Mouse (Mus musculus) lung, embryonic 14.5 days (tissue): Measurements from ENCODE around the gene Sult6b1. TPM values are rescaled to one million over a fixed set of nuclear protein-coding genes. Genes with fewer than 3 reads are reported as not detected.

Source experiments
- ATAC-seq: fragments of 200-750 bp; cut with Nextera tagmentation; 2 replicates; pipeline ENCODE4 v1.8.0; 2017; ENCODE audit warnings: mild to moderate bottlenecking, moderate TSS enrichment, moderate library complexity; ENCODE audit not compliant: insufficient read depth
- DNase-seq: peaks from one replicate; pipeline ENCODE4 v3.0.0-alpha.2; 2015
- H3K27ac ChIP-seq: fragments of 300-500 bp; sonication (generic); 2 replicates; pipeline ENCODE4 v1.5.1; 2014; ENCODE audit warnings: low read depth, mild to moderate bottlenecking, moderate library complexity
- H3K27me3 ChIP-seq: fragments of 300-500 bp; sonication (generic); 2 replicates; pipeline ENCODE4 v1.6.1; 2014; ENCODE audit warnings: low read length, control low read depth; ENCODE audit not compliant: insufficient read depth
- H3K36me3 ChIP-seq: fragments of 300-500 bp; sonication (generic); 2 replicates; pipeline ENCODE4 v1.6.1; 2014; ENCODE audit warnings: control low read depth; ENCODE audit not compliant: insufficient read depth
- H3K4me1 ChIP-seq: fragments of 300-500 bp; sonication (generic); 2 replicates; pipeline ENCODE4 v1.6.1; 2014; ENCODE audit warnings: antibody characterized with exemption, control low read depth; ENCODE audit not compliant: insufficient read depth
- H3K4me2 ChIP-seq: fragments of 300-500 bp; sonication (generic); 2 replicates; pipeline ENCODE4 v1.6.1; 2014; ENCODE audit warnings: mild to moderate bottlenecking
- H3K4me3 ChIP-seq: fragments of 300-500 bp; sonication (generic); 2 replicates; pipeline ENCODE4 v1.5.1; 2014; ENCODE audit warnings: low read depth, low read length
- H3K9ac ChIP-seq: fragments of 300-500 bp; sonication (generic); 2 replicates; pipeline ENCODE4 v1.6.1; 2014
- H3K9me3 ChIP-seq: fragments of 300-500 bp; sonication (generic); 2 replicates; pipeline ENCODE4 v1.6.1; 2016; ENCODE audit warnings: low read depth, low read length, control low read depth
- CTCF ChIP-seq: IDR thresholded peaks from 2 replicates; pipeline ENCODE4 v1.5.1; 2016; ENCODE audit warnings: antibody characterized with exemption, low read depth
- WGBS: fragments of 180-500 bp; shearing (Covaris S2); extraction: QIAGEN DNeasy Blood & Tissue Kit; methylation state at CpG from one replicate; pipeline ENCODE4 v1.1.7; 2014; 5-methylcytosine and 5-hydroxymethylcytosine counted together
- polyA plus RNA-seq: library from polyadenylated mRNA; unstranded; fragments of >200 nt; fragmentation: Nextera tagmentation; extraction: Ambion mirVana; gene quantifications from 2 replicates; pipeline ENCODE4 v1.2.1, GENCODE M21; 2014

The Sult6b1 gene
- polyA plus RNA-seq, 1 experiment from 2014 or later = 0.17 TPM

DNA sequence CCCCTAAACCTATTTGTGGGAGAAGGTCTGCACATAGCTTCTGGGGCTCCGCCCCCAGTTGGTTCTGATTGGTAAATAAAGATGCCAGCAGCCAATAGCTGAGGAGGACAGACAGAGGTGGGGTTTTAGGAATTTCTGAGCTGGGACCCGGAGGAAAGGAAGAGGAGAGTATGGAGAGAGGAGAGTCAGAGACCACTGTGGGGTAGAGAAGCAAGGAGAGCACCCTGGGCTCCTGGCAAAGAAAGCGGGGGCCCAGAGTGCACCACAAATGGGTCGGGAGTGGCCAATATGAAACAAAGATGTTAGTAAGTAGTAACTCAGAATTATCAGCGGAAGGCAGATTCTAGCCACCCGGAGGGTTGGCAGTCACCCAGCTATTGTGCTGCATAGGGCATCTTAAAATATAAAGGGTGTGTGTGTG lies 6.1 kb upstream of the Sult6b1 start:
- H3K27ac ChIP-seq = no peak overlapping the region
- H3K4me1 ChIP-seq = no peaks in the 10 kb centered on the region
- no peaks in the 10 kb centered on the region for H3K9me3 ChIP-seq
- peak overlapping the region; percentile 57 for H3K4me2 ChIP-seq
- peak; percentile 75 for DNase-seq
- 29% methylated on average over 6 of the region's 6 CpGs for WGBS
- no peak for TF ChIP-seq CTCF
- H3K36me3 ChIP-seq = 0 out of 2 replicates have a peak, but pooled peaks cover 1% of the 10 kb centered on the region
- H3K9ac ChIP-seq = peak overlapping the region; percentile 39; the same call in 1 of the 2 replicates
- H3K27me3 ChIP-seq = no peaks in the 10 kb centered on the region
- peak overlapping the region; percentile 32 for H3K4me3 ChIP-seq
- ATAC-seq = peak; percentile 54

DNA sequence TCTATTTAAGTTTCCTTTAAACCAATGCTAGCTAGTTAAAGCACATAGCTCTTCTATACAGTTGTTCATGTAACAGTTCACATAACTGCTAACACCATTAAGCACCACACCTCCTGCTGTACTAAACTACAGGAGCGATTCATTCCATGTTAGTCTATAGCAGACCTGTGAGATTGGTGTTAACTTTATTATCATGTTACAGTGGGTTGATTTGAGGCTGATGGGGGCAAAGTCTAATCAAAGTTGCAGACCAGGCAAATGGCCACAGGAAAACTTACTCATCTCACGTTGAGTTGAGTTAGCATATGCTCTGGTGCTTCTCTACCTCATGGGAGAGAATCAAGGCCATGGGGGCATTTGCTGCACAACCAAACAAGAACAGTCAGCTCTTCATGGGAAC lies 2.6 kb upstream of the Sult6b1 start:
- no peak overlapping the region for H3K4me3 ChIP-seq
- no peaks in the 10 kb centered on the region for H3K27me3 ChIP-seq

DNA sequence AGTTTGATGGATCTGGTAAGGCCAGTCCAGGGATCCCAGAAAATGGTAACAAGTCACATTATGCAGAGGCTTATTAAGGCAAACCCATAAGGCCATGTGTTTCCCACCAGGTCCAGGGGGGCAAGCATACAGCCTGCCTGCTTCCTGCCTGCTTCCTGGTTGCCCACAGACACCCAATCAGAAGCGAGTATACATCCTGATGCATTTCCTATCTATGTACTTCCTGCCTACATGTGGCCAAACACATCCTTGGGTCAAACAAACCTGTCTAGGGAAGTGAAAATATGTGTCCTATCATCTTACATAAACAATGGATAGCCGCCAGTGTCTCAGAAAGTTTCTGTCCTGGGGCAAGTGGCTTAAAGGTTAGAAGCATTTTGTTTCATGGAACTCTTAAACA lies 3.6 kb downstream of the Sult6b1 start:
- DNase-seq (peak; percentile 16), ATAC-seq (no peak)
- 62% methylated on average over 2 of the region's 2 CpGs for WGBS
- H3K27ac ChIP-seq = no peak overlapping the region
- H3K4me1 ChIP-seq = no peaks in the 10 kb centered on the region
- no peak overlapping the region for H3K4me3 ChIP-seq
- H3K4me2 ChIP-seq = no peak overlapping the region
- no peaks in the 10 kb centered on the region for H3K9me3 ChIP-seq
- TF ChIP-seq CTCF = no peak
- H3K27me3 ChIP-seq = no peaks in the 10 kb centered on the region
- H3K9ac ChIP-seq = no peak overlapping the region
- no peaks in the 10 kb centered on the region for H3K36me3 ChIP-seq

More for the DNA sequence above, 2.6 kb upstream of the Sult6b1 start:
- ATAC-seq (no peak), DNase-seq (no peak)
- Histone ChIP-seq H3K27ac (no peak overlapping the region), H3K4me2 (no peak overlapping the region), H3K9me3 (no peaks in the 10 kb centered on the region), H3K36me3 (no peaks in the 10 kb centered on the region), H3K9ac (no peak overlapping the region), H3K4me1 (no peaks in the 10 kb centered on the region)
- WGBS = 76% methylated on average over 2 of the region's 2 CpGs
- no peak for TF ChIP-seq CTCF

DNA sequence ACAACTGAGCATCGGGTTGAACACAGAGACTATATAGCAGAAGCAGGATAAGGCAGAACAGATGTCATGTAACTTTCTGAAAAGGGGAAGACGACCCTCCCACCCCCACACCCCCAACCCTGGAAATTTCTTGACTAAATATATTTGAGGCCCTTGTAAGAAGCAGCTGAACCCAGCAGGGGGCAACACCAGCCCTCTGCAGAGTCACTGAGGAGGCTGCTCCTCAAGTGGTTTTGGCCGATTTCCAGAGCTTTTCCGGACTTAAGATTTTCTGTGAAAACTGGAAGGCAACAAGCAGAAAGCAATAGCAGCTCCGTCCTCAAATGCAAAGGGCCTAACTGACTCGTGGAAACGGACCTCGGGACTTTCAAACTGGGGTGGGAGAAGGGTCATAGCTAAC lies 11.4 kb downstream of the Sult6b1 start:
- no peaks in the 10 kb centered on the region for H3K4me1 ChIP-seq
- peak; percentile 78 for TF ChIP-seq CTCF
- no peaks in the 10 kb centered on the region for H3K9me3 ChIP-seq
- no peak overlapping the region for H3K27ac ChIP-seq
- H3K27me3 ChIP-seq = no peaks in the 10 kb centered on the region
- peak overlapping the region; percentile 17; the same call in 1 of the 2 replicates for H3K9ac ChIP-seq
- no peaks in the 10 kb centered on the region for H3K36me3 ChIP-seq
- ATAC-seq = peak; percentile 68; the same call in 1 of the 2 replicates
- DNase-seq = peak; percentile 99
- WGBS = 13% methylated on average over 8 of the region's 8 CpGs
- no peak overlapping the region for H3K4me3 ChIP-seq
- H3K4me2 ChIP-seq = peak overlapping the region; percentile 52

DNA sequence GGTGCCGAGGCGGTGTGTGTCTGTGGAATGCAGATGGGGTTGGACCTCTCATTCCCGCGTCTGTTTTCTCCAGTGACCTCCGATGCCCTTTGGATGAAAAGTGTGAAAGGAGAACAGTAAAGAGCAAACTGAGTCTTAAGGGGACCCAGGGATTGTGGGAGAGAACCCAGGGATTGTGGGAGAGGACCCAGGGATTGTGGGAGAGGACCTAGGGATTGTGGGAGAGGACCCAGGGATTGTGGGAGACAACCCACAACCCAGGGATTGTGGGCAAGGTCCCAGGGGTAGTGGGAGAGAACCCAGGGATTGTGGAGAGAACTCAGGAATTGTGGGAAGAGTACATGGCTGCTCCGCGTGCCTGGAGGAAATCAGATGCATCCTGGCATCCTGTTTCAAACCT lies 11.8 kb downstream of the Sult6b1 start:
- H3K27me3 ChIP-seq = no peaks in the 10 kb centered on the region
- no peak overlapping the region for H3K27ac ChIP-seq
- peak overlapping the region; percentile 52; the same call in 1 of the 2 replicates for H3K4me2 ChIP-seq
- H3K9ac ChIP-seq = no peak overlapping the region; the same call in 1 of the 2 replicates
- no peaks in the 10 kb centered on the region for H3K4me1 ChIP-seq
- WGBS = 72% methylated on average over 7 of the region's 7 CpGs
- H3K9me3 ChIP-seq = no peaks in the 10 kb centered on the region
- no peak for TF ChIP-seq CTCF
- no peak; the same call in 1 of the 2 replicates for ATAC-seq
- no peak overlapping the region for H3K4me3 ChIP-seq
- no peaks in the 10 kb centered on the region for H3K36me3 ChIP-seq
- DNase-seq = no peak

DNA sequence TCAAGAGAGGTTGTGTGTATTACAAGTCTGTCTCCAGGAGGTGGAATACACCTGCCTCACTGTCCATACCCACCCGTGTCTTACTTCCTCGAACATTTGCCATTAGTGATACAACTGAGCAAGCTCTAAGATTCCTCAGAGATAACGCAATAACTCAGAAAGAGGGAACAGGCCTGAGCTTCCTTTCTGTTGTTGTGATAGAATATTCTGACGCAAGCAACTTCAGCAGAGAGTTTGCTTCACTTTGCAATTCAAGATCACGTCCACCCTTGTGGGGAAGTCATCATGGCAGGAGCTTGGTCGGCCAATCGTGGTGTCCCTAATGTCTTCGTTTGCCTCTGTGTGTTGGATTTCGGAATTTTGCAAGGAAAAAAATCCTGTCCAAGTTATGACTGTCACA lies 15.8 kb downstream of the Sult6b1 start:
- Histone ChIP-seq H3K4me2 (no peak overlapping the region), H3K4me1 (no peaks in the 10 kb centered on the region), H3K9me3 (no peaks in the 10 kb centered on the region), H3K4me3 (no peak overlapping the region), H3K27me3 (no peaks in the 10 kb centered on the region), H3K27ac (no peak overlapping the region), H3K36me3 (no peaks in the 10 kb centered on the region), H3K9ac (no peak overlapping the region)
- DNase-seq (no peak), ATAC-seq (no peak)
- 79% methylated on average over 9 of the region's 9 CpGs for WGBS
- no peak for TF ChIP-seq CTCF

DNA sequence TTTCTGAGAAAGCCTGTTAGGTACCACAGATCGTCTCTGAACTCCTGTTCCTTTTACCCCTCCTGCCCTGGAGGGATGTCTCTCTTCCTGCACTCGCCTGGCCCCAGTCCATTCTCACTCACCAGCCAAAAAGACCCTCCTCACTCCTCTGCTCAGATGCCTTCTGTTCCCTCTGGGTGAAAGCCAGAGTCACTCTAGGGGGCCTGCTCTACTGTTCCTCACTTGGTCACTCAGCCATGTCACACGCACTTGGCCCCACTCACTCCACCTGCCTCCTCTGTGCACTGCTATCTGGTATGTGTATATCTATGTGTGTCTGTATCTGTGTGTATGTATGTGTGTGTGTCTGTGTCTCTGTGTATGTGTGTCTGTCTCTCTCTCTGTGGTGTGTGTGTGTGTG lies 17.6 kb downstream of the Sult6b1 start:
- Histone ChIP-seq H3K4me2 (no peak overlapping the region), H3K4me1 (no peaks in the 10 kb centered on the region), H3K4me3 (no peak overlapping the region), H3K27ac (no peak overlapping the region), H3K27me3 (no peaks in the 10 kb centered on the region), H3K36me3 (no peaks in the 10 kb centered on the region), H3K9ac (no peak overlapping the region), H3K9me3 (no peaks in the 10 kb centered on the region)
- DNase-seq = no peak
- no peak for TF ChIP-seq CTCF
- WGBS = 49% methylated on average over 3 of the region's 3 CpGs
- no peak for ATAC-seq

DNA sequence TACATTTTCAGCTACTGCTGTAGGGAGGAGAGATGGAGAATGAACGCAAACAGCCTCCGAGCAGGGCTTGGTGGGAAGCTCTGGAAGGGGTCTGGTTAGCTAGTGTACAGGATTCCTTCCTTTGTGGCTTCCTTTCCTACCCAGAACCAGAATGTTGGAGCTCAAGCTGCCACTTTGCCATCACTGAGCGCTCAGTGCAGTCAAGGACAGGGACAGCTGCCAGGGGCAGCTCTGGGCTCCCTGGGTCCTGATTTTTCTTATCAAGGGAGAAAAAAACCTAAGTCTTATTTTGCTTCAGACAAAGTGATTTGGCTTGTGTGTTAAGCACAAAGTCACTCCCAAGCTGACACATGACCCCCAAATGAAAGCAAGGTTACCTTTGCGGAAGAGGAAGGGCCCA lies 18.2 kb downstream of the Sult6b1 start:
- 77% methylated on average over 4 of the region's 4 CpGs for WGBS
- ATAC-seq = no peak
- no peak for TF ChIP-seq CTCF

More for the DNA sequence above, 18.2 kb downstream of the Sult6b1 start:
- H3K36me3 ChIP-seq = no peaks in the 10 kb centered on the region
- H3K4me2 ChIP-seq = no peak overlapping the region
- no peak overlapping the region for H3K9ac ChIP-seq
- no peaks in the 10 kb centered on the region for H3K9me3 ChIP-seq
- H3K4me1 ChIP-seq = no peaks in the 10 kb centered on the region
- no peak overlapping the region for H3K27ac ChIP-seq
- no peak overlapping the region for H3K4me3 ChIP-seq
- DNase-seq = no peak
- no peaks in the 10 kb centered on the region for H3K27me3 ChIP-seq
